Mouse (Mus musculus): Measurements from ENCODE around the gene Tmbim1.
A peak's percentile ranks its signal among the peaks of the same experiment; 100 is the strongest.
"Not testable (repeated sequence)": the region's sequence is repeated elsewhere in the genome, so short reads cannot be mapped to it uniquely, and the experiment has no call there.

Tmbim1 gene

GRCm38 (mm10) chr1:74305522-74305921, at the start of gene Tmbim1:
TSS of gene Tmbim1 (minus strand) at chr1:74305622.
- no peak for DNase-seq (ENCODE audit: low read depth, low spot score)

- DNase-seq (ENCODE audit: low read depth, low spot score), result no peak
Measured at GRCm38 (mm10) chr1:74353453-74354229, 48.2 kb upstream of the Tmbim1 start.

DNA sequence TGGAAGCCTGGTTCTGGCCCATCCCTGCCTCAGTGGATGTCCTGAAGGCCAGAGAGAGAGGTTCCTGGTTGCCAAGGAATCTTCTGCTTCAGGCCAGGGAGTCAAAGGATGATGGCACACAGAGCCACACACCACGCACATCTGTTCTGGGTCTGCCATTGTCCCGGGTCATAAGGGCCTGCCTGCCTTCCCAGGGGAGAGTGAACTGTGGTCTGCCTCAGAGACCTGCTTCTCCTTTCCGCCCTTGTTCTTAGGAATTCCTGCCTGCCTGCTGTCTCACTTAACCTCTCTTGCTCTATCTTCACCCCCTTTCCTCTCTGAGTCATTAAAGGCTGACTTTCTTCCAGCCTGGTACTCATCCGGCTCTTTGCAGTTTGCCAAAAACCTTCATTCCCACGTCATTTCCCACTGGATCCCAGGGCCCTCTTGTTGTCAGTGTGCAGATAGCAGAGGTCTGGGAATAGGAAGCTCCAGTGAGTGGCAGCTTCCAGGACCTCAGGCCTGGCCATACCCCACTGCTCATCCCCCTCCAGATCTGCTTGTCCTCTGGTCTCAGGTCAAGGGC, 47.2 kb upstream of the Tmbim1 start:
- no peak for DNase-seq (ENCODE audit: low read depth, low spot score)

DNA sequence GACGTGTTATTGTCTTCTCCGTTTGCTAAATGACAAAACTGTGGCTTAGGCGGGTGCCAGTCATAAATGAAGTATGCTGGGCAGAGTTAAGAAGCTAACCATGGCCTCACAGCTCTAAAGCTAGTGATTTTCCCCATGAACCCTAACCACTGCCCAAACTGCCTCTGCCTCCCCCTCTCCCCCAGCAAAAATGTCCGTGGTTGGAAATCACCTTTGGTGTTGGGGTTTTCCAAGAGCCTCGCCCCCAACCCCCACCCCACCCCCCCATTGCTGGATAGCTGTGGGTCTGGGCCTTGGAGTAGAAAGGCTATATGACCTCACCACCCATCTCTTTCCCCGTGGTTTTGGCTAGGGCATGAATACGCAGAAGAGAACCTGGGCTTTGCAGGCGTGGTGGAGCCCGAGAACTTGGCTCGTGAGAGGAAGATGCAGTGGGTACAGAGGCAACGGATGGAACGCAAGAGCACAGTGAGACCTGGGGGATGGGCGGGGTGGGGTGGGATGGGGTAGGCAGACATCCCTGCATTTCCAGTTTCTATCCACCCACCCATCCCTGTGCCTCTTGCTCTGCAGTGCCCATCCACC, 45.9 kb upstream of the Tmbim1 start:
- DNase-seq (ENCODE audit: low read depth, low spot score), result peak; percentile 15

GRCm38 (mm10) chr1:74344163-74344916, 38.9 kb upstream of the Tmbim1 start:
- DNase-seq (ENCODE audit: low read depth, low spot score), result no peak

DNA sequence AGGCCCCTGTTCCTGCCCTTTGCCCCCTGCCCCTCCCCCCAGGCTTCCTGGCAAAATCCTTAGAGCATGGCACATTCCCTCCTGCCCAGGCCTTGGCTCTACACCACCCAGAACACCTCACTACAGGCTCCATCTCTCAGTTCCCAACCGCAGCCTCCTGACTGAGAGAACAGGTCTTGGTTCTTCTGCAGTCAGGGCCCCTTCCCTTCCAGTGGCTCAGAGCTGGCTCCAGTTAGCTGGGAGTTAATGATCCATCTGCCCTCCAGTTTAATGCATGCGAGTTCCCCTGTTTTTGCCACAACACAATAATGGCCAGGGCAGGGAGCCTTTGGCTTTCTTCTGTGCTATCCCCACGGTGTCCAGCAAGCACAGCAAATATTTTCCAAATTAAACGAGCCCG, 37.7 kb upstream of the Tmbim1 start:
- no peak for DNase-seq (ENCODE audit: low read depth, low spot score)

DNA sequence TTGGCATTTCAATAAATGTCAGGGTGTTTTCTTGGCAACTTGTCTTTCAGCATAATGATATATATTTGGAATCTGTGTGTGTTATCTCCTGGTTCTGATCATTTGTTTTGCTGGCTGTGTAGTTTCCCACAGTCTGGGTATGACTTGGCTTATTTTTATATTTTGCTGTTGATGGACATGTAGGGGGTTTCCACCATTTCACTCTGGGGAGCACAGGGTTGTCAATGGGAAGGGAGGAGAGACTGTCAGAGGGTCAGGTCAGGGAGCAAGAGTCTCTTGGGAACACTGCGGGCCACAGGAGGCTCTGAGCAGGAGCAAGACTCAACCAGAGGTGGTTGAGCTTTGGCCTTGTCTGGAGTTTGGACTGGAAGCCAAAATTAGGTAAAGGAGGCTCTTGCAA, 36.9 kb upstream of the Tmbim1 start:
- no peak for DNase-seq (ENCODE audit: low read depth, low spot score)

- no peak for DNase-seq (ENCODE audit: low read depth, low spot score)
Measured at GRCm38 (mm10) chr1:74341898-74342297, 36.5 kb upstream of the Tmbim1 start.

- not testable (repeated sequence) for DNase-seq (ENCODE audit: low read depth, low spot score)
Measured at GRCm38 (mm10) chr1:74340992-74341391, 35.6 kb upstream of the Tmbim1 start.

- no peak for DNase-seq (ENCODE audit: low read depth, low spot score)
Measured at GRCm38 (mm10) chr1:74340361-74340764, 34.9 kb upstream of the Tmbim1 start.

GRCm38 (mm10) chr1:74339917-74340316, 34.5 kb upstream of the Tmbim1 start:
- DNase-seq (ENCODE audit: low read depth, low spot score), result no peak

DNA sequence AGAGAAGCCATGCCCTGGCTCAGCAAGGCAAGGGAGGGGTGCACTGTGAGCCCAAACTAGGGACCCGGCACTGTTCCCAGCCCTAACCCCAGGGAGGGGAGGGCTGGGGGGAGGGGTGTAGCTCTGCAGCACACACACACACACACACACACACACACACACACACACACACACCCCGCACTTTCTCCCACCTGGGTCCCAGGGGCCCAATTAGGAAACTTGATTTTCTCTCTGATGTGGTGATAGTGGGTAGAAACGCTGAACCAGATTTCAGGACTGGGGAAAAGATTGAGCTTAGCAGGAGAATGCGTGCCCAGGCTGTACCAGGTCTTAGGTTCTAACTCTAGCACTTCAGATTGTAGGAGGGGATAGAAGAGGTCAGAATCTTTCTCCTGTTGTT, 33.2 kb upstream of the Tmbim1 start:
- DNase-seq (ENCODE audit: low read depth, low spot score), result no peak

DNA sequence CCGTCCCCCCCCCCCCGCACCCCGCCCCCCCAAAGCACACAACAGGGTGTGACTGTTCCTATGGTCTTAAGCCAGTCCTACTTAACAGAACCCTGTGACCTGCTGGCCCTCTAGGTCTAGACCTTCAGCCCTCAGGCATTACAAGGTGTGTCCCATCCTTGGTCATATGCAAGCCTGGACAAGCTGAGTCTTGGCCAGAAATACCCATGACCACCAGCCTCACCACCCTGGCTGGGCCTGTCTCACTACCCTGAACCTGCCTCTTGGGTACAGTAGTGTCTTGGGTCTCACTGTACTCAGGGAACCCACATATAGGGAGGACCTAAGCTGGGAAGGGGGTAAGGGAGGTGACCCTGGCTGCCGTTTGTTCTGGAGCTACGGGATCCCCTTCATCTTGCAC, 32.6 kb upstream of the Tmbim1 start:
- DNase-seq (ENCODE audit: low read depth, low spot score), result no peak

DNA sequence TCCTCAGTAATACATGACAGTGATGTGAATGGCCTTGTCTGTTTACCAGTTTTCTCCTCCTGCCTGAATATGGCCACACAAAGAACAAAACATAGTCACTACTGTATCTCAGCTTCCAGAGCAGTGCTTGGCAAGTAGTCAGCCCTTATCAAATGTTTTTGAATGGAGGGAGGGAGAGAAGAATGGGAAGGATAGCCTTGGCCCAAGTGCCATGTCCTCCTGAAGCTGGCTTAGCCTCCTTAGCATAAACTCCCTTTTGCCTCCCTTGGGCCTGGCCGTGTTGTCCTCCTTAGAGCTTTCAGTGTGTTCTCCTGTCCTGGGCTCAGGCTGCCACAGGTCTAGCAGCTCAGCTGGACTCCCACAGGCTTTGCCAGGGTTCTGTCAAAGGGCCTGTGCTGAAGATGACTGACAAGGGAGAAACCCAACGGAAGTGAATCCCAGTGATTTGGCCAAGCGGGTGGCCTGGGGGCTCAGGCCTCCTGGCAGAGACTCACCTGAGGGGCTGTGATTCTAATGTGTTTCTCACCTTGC, 31.9 kb upstream of the Tmbim1 start:
- no peak for DNase-seq (ENCODE audit: low read depth, low spot score)

DNA sequence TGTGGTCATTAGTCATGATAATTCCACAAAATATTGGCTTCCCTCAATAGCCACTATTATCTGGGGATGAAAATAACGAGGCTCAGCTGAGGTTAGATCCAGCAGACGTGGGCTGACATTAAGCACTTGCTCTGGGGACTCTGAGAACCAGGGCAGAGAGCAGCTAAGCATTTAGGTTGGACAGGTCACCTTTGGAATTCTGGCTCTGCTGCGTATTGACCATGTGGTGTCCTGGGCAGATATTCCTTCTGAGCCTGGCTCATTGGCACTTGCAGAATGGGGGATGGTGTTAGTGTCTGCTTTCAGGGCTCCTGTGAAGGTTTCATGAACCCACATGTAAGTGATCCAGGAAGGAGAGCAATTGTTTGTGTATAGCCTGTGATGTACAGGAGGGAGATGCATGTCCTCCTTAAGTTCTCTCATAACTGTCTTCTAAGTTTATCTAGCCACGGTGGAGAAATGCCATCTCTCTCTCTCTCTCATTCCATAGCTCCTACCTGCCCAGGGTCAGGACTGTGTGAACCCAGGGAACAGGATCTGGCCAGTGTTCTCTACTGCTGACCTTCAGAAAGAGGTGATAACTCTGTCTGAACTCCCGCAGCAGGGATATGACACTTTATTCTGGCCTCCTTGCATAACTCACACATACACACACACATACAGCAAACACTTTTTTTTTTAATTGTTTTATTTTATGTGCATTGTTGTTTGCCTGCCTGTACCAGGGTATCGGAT, 30.2 kb upstream of the Tmbim1 start:
- no peak for DNase-seq (ENCODE audit: low read depth, low spot score)

DNA sequence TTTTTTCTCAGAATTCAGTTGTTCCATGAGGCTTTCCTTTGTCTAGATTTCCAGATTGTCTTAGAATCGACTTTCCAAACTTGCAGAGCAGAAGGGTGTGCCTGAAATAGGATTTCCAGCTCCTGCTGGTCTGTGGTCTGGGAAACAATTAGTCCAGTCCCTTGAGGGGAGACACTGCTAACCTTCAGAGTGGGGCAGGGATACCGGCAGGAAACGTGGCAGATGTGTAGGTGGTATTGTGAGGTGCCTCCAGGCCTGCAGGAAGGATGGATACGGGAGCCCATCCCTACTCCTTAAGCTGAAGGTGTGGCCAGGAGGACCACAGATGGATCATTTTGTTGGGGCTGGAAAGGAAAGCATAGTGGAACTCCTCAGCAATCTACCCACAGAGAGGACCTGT, 29.6 kb upstream of the Tmbim1 start:
- DNase-seq (ENCODE audit: low read depth, low spot score), result no peak

DNA sequence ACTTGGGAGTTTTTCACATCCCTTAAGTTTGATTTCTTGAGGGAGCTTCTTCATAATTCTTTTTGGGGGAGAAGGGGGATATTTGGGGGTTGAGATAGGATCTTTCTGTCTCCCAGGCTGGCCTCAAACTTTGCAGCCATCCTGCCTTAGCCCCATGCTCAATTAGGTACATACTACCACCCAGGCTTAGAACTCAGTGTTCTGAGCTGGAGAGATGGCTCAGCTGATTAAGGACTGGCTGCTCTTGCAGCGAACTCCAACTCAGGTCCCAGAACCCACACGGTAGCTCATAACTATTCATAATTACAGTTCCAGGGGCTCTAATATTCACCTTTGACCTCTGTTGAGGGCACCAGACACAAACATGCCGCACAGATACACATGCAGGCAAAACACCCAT, 29.2 kb upstream of the Tmbim1 start:
- DNase-seq (ENCODE audit: low read depth, low spot score), result no peak

DNA sequence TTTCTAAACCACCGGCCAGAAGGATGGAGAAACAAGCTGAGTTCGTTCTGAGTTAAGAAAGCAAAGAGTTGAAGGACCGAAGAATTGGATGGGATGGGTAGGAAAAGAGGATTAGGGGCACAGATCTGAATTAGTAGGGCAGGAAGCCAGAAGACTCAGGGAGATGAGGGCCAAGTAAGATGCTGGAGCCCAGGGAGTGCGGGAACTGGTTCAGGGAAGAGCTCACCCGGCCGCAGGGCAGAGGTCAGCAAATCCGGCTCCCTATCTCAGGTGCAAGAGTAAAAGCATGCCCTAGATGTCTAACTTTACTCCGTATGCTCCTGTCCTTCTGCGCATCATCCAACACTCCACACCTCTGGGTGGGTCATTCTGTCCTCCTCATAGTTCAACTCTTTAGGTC, 27.5 kb upstream of the Tmbim1 start:
- no peak for DNase-seq (ENCODE audit: low read depth, low spot score)

DNA sequence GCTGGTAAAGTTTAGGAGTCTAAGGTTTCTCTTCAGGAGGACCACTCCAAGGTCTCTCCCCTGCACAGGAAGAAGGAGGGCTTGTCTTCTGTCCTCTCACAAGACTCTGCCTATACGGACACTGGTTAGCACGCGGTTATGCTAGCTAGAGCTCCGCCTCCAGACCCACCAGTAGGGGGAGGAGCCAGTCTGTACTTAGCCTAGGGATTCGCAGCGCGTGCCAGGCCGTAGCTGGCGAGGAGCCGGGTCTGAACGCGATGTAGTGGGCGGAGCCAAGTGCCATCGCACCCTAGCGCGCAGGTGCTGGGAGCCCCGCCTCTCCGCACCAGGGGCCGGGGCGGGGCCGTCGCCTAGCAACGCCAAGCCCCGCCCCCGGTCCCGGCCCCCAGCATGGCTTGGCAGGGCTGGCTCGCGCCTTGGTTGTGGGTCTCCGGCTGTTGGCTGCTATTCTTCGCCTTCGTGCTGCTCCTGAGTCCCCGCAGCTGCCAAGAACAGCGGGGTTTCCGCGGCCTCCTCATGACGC, 26.9 kb upstream of the Tmbim1 start:
- DNase-seq (ENCODE audit: low read depth, low spot score), result peak; percentile 97

DNA sequence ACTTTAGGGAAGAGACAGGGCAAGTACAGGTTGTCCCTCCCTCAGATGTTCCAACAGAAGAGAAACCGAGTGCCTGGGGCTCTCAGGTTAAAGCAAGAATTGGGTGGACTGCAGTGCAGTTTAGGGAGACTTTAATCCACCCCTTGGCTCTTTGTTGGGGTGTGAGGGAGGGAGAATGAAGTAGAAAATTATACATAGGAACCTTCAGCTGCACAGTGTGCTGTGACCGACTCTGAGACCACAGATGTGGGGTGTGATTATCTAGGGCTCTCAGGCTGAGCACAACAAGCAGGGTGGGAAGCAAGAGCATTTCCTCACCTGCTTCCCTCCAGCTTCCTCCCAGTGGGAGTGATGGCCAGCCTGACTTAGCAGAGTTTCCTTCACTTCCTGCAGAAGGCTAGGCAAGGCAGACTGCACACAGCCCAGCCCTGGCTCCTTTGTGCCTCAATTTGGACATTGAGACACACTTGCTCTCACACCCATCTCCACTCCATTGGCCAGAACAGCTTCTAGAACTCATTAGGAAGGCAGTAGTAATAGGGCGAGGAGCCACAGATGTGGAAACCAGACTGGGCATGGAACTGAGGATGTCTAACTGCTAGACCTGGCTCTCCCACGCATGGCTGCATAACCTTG, 25.7 kb upstream of the Tmbim1 start:
- DNase-seq (ENCODE audit: low read depth, low spot score), result no peak
